Mouse (Mus musculus): ENCODE data around the gene Bcl2l13.
A peak's percentile ranks its signal among the peaks of the same experiment; 100 is the strongest.
"Not testable (repeated sequence)": the region's sequence is repeated elsewhere in the genome, so short reads cannot be mapped to it uniquely, and the experiment has no call there.

Gene Bcl2l13

GRCm38 (mm10) chr6:120835474-120836374, at the start of gene Bcl2l13:
Gene Bcl2l13 (plus strand): TSS chr6:120836212.
- peak; percentile 95 for DNase-seq (ENCODE audit: low spot score)

GRCm38 (mm10) chr6:120788068-120788607, 47.9 kb upstream of the Bcl2l13 start:
- DNase-seq (ENCODE audit: low spot score) = no peak

GRCm38 (mm10) chr6:120788904-120789303, 47.1 kb upstream of the Bcl2l13 start:
- no peak for DNase-seq (ENCODE audit: low spot score)

DNA sequence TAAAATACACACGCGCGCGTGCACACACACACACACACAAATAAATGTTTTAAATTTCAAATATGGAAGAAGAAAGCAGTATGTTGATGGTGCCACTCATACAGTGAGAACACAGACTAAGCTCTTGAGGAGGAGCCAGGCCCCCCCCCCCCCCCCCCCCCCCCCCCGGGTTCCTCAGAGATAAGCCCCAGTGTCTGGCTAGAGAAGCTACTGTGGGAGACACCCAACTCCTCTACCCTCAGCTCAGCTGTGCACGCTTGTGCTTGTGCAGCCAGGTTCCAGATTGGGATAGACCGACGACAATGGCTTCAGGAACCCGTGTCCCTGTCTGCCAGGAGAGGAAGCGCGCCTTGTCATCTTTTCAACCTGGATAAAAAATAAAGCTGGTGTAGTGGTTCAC, 45.9 kb upstream of the Bcl2l13 start:
- DNase-seq (ENCODE audit: low spot score) = no peak

DNA sequence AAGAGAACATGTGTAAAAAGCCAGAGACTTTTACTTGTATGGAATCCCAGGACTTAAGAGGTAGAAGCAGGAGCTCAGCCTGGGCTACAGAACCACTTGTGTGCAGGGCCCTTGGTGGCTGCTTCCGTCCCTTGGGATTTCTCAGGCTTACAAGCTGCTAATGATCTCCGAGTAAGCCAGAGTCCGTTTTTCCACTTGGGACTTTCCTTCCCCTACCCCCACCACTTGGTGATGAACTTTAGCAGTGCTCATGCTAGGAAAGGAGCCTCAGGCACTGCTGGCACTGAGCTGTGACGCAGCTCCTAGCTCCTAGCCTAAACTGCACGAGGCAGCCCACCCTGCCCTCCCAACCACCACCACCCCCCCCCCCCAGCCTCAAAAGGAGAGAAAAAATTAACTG, 45.3 kb upstream of the Bcl2l13 start:
- no peak for DNase-seq (ENCODE audit: low spot score)

- peak; percentile 38 for DNase-seq (ENCODE audit: low spot score)
These were observed 43.1 kb upstream of the Bcl2l13 start for GRCm38 (mm10) chr6:120792947-120793346.

- no peak for DNase-seq (ENCODE audit: low spot score)
These were observed 40.5 kb upstream of the Bcl2l13 start for GRCm38 (mm10) chr6:120795422-120796086.

GRCm38 (mm10) chr6:120796111-120796510, 39.9 kb upstream of the Bcl2l13 start:
- no peak for DNase-seq (ENCODE audit: low spot score)

GRCm38 (mm10) chr6:120798019-120798418, 38.0 kb upstream of the Bcl2l13 start:
- no peak for DNase-seq (ENCODE audit: low spot score)

- no peak for DNase-seq (ENCODE audit: low spot score)
These were observed 37.1 kb upstream of the Bcl2l13 start for GRCm38 (mm10) chr6:120798905-120799304.

DNA sequence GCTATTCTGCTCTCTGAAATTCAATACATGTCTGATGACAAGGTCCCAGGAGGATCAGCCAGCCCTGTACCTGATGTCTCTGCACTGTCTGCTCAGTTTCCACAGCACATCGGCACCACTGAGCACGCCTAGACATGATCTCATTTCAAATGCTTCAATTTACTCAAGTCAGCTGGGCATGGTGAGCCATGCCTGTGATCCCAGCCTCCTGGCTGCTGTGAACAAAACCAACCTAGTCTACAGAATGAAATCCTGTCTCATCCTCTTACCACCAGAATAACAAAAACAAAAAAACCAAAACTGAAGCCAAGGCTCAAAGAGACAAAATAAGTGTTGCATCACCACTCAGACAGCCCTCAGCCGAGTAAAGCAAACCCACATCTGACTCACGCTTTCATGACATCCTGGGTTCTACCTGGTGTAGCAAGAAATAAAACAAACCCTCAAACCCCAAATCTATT, 36.4 kb upstream of the Bcl2l13 start:
- DNase-seq (ENCODE audit: low spot score) = no peak

DNA sequence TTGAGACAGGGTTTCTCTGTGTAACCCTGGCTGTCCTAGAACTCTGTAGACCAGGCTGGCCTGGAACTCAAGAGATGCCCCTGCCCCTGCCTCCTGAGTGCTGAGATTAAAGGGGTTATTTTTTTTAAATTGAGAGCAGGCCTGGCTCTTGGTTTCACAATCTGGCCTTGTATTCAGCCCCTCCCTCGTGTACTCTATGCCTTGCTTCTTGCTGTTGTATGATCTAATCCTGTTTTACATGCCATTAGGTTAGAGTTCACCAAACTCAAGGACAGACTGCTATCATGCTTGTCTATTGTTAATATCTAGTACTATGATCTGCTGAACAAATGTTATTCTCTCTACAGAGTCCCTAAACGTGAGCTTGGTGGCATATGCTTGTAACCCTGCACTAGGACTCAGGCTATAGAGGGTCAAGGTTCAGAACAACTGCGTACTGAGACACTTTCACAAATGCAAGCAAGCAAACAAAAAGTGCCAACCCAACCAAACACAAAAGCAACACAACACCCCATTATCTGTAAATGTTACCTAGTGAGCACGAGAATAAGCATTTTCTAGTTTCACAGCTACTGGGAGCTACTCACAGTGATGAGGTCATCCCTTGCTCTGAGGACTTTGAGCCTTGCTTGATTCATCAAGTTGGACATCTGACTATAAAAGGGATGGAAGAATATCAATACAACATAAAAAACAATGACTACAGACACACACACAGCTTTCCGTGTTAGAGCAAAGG, 28.8 kb upstream of the Bcl2l13 start:
- no peak for DNase-seq (ENCODE audit: low spot score)

DNA sequence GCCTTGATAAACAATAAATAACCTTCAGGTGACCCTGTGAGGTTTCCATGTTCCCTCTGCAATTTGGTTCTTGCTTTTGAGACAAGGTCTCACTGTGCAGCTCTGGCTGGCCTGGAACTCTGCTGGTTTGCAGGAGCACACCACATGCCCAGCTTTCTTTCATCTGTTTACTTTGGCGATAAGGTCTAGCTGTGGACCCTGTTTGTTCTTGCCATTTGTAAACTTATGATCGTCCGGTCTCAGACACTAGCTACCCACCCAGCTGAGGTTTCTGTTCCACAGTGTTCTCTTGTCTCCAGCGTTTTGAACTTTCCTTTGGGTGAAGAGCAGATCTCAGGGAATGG, 28.3 kb upstream of the Bcl2l13 start:
- DNase-seq (ENCODE audit: low spot score) = no peak

GRCm38 (mm10) chr6:120811999-120812398, 24.0 kb upstream of the Bcl2l13 start:
- DNase-seq (ENCODE audit: low spot score) = not testable (repeated sequence)

DNA sequence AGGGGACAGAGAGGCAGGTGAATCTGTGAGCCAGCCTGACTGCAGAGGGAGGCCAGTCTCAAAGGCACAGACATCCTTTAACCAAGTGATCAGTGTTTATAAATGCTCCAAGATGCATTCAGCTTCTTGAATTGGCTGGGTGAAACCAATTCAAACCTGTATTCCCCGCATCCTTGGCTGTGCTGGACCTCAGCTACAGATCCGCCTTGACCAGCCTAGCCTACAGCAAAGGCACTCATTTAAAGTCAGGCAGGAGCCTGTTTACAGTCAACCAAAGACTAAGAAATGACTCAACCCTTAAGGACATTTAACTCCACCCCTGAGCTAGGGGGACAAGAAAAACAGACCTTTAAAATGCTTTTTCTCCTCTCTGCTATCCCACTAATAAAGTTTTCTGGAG, 16.7 kb upstream of the Bcl2l13 start:
- DNase-seq (ENCODE audit: low spot score) = no peak

DNA sequence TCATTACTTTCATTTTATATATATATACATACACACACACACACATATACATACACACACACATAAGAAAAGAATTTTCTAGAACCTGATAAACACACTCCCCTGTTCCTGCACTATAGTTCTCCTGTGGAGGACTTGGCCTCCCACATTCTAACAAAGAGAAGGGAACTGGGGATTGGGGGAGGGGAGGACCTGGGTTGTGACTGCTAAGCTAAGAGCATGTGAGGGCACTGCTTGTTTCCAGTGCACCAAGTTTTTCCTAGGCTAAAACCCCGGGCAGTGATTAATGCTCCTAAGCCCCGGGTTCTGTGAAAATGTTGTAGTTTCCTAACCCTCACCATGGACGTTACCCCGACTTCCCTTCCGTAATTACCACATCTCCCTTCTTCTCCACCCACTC, 15.9 kb upstream of the Bcl2l13 start:
- no peak for DNase-seq (ENCODE audit: low spot score)

- DNase-seq (ENCODE audit: low spot score) = no peak
These were observed 15.1 kb upstream of the Bcl2l13 start for GRCm38 (mm10) chr6:120820941-120821340.

- DNase-seq (ENCODE audit: low spot score) = no peak
These were observed 14.3 kb upstream of the Bcl2l13 start for GRCm38 (mm10) chr6:120821715-120822114.

- peak; percentile 93 for DNase-seq (ENCODE audit: low spot score)
These were observed 13.6 kb upstream of the Bcl2l13 start, which contains the start of gene Atp6v1e1 for GRCm38 (mm10) chr6:120822307-120822928. Gene Atp6v1e1 (minus strand): TSS chr6:120822793.

- no peak for DNase-seq (ENCODE audit: low spot score)
These were observed 12.9 kb upstream of the Bcl2l13 start for GRCm38 (mm10) chr6:120822937-120823614.

GRCm38 (mm10) chr6:120830056-120830455, 6.0 kb upstream of the Bcl2l13 start:
- DNase-seq (ENCODE audit: low spot score) = no peak

All from layer of hippocampus, adult 11-12 months (tissue).